Mouse (Mus musculus) lung, postnatal 0 days (tissue): ENCODE measurements around the gene Zfp738. TPM values are rescaled to one million over a fixed set of nuclear protein-coding genes. Genes with fewer than 3 reads are reported as not detected.
"Not testable (repeated sequence)": the region's sequence is repeated elsewhere in the genome, so short reads cannot be mapped to it uniquely, and the experiment has no call there.

Experiments used
- ATAC-seq: fragments of 200-750 bp; cut with Nextera tagmentation; 2 replicates; pipeline ENCODE4 v1.8.0; 2017; ENCODE audit warnings: moderate library complexity
- DNase-seq: peaks from one replicate; pipeline ENCODE4 v3.0.0-alpha.2; 2016; ENCODE audit warnings: low spot score
- H3K27ac ChIP-seq: fragments of 300-500 bp; sonication (generic); 2 replicates; pipeline ENCODE4 v1.5.1; 2014; ENCODE audit warnings: antibody characterized with exemption, mild to moderate bottlenecking, low read length, mixed read lengths
- H3K27me3 ChIP-seq: fragments of 300-500 bp; sonication (generic); replicated peaks from 2 replicates; pipeline ENCODE4 v1.6.1; 2014; ENCODE audit warnings: low read length, mixed read lengths; ENCODE audit not compliant: insufficient read depth
- H3K36me3 ChIP-seq: fragments of 300-500 bp; sonication (generic); 2 replicates; pipeline ENCODE4 v1.6.1; 2014; ENCODE audit warnings: low read length, mixed read lengths; ENCODE audit not compliant: insufficient read depth
- H3K4me1 ChIP-seq: fragments of 300-500 bp; sonication (generic); 2 replicates; pipeline ENCODE4 v1.6.1; 2014; ENCODE audit warnings: antibody characterized with exemption, low read depth, low read length, mixed read lengths; ENCODE audit not compliant: insufficient read depth
- H3K4me2 ChIP-seq: fragments of 300-500 bp; sonication (generic); replicated peaks from 2 replicates; pipeline ENCODE4 v1.6.1; 2014; ENCODE audit warnings: low read depth, mild to moderate bottlenecking, low read length, moderate library complexity, mixed read lengths
- H3K4me3 ChIP-seq: fragments of 300-500 bp; sonication (generic); 2 replicates; pipeline ENCODE4 v1.5.1; 2014; ENCODE audit warnings: low read depth, low read length
- H3K9ac ChIP-seq: fragments of 300-500 bp; sonication (generic); replicated peaks from 2 replicates; pipeline ENCODE4 v1.6.1; 2014; ENCODE audit warnings: low read depth, mild to moderate bottlenecking
- H3K9me3 ChIP-seq: fragments of 300-500 bp; sonication (generic); 2 replicates; pipeline ENCODE4 v1.6.1; 2016; ENCODE audit warnings: low read length, mixed read lengths
- CTCF ChIP-seq: IDR thresholded peaks from 2 replicates; pipeline ENCODE4 v1.5.1; 2016; ENCODE audit warnings: antibody characterized with exemption, mild to moderate bottlenecking
- EP300 ChIP-seq: IDR thresholded peaks from 2 replicates; pipeline ENCODE4 v1.6.1; 2016; ENCODE audit warnings: antibody characterized with exemption, mild to moderate bottlenecking, control low read depth
- WGBS: fragments of 180-500 bp; shearing (Covaris S2); extraction: QIAGEN DNeasy Blood & Tissue Kit; methylation state at CpG from one replicate; pipeline ENCODE4 v1.1.7; 2014; 5-methylcytosine and 5-hydroxymethylcytosine counted together
- polyA plus RNA-seq: library from polyadenylated mRNA; unstranded; fragments of >200 nt; fragmentation: Nextera tagmentation; extraction: Ambion mirVana; gene quantifications from 2 replicates; pipeline ENCODE4 v1.2.1, GENCODE M21; 2015

Zfp738 gene
- 5.8 and 8.1 TPM in 2 replicates for polyA plus RNA-seq

GRCm38 (mm10) chr13:67686971-67687370 is at the start of gene Zfp738:
Gene Zfp738, minus strand, starts transcription at chr13:67687071.
- no peaks in the 10 kb centered on the region for H3K9me3 ChIP-seq
- H3K9ac ChIP-seq: no peak within 1 kb of the TSS
- no peak within 1 kb of the TSS for H3K27ac ChIP-seq
- H3K4me2 ChIP-seq: no peak within 1 kb of the TSS
- DNase-seq (no peak), ATAC-seq (no peak)
- no peaks in the 10 kb centered on the region for H3K36me3 ChIP-seq
- H3K4me1 ChIP-seq: no peaks in the 10 kb centered on the region
- H3K4me3 ChIP-seq: no peak within 1 kb of the TSS
- no peaks in the 10 kb centered on the region for H3K27me3 ChIP-seq
- TF ChIP-seq CTCF: no peak
- TF ChIP-seq EP300: no peak
- 72% methylated on average over 4 of the region's 4 CpGs for WGBS

- not testable (repeated sequence) for ATAC-seq, H3K27ac ChIP-seq, H3K4me3 ChIP-seq, H3K36me3 ChIP-seq, H3K9me3 ChIP-seq, H3K27me3 ChIP-seq, H3K4me2 ChIP-seq, H3K4me1 ChIP-seq, H3K9ac ChIP-seq, DNase-seq
- 93% methylated on average over 9 of the region's 9 CpGs for WGBS
These were observed 47.5 kb upstream of the Zfp738 start for GRCm38 (mm10) chr13:67734391-67734790.

GRCm38 (mm10) chr13:67729441-67729840 is 42.6 kb upstream of the Zfp738 start:
- peak overlapping the region; percentile 54 for H3K9ac ChIP-seq
- H3K36me3 ChIP-seq, H3K9me3 ChIP-seq, H3K27me3 ChIP-seq, H3K4me1 ChIP-seq, H3K27ac ChIP-seq: not testable (repeated sequence)
- ATAC-seq: peak; percentile 93
- WGBS: 16% methylated on average over 4 of the region's 4 CpGs
- peak overlapping the region; percentile 61 for H3K4me3 ChIP-seq
- DNase-seq: peak; percentile 62
- peak overlapping the region; percentile 71 for H3K4me2 ChIP-seq
- peak; percentile 75 for TF ChIP-seq CTCF

- TF ChIP-seq CTCF: no peak
- TF ChIP-seq EP300: no peak
- peak within 1 kb of the TSS; percentile 61 for H3K4me3 ChIP-seq
- H3K4me2 ChIP-seq: peak within 1 kb of the TSS; percentile 71
These were observed 41.9 kb upstream of the Zfp738 start, which contains the start of gene Zfp65 for GRCm38 (mm10) chr13:67728641-67729318. Gene Zfp65, minus strand, starts transcription at chr13:67729173.

GRCm38 (mm10) chr13:67728106-67728505 is 41.2 kb upstream of the Zfp738 start:
- no peak for DNase-seq
- Histone ChIP-seq H3K4me3 (peak overlapping the region; percentile 61; the same call in 1 of the 2 replicates), H3K4me1 (no peaks in the 10 kb centered on the region), H3K4me2 (peak overlapping the region; percentile 71), H3K9ac (0 out of 2 replicates have a peak overlapping the region, but pooled peaks have one; percentile 54), H3K9me3 (no peaks in the 10 kb centered on the region), H3K27ac (no peak overlapping the region), H3K27me3 (no peaks in the 10 kb centered on the region), H3K36me3 (no peaks in the 10 kb centered on the region)
- no peak for ATAC-seq
- 50% methylated on average over 1 of the region's 1 CpGs for WGBS
- TF ChIP-seq CTCF (no peak), EP300 (no peak)

More at GRCm38 (mm10) chr13:67728641-67729318, 41.9 kb upstream of the Zfp738 start, which contains the start of gene Zfp65:
- WGBS: 3% methylated on average over 18 of the region's 21 CpGs
- Histone ChIP-seq H3K9ac (peak within 1 kb of the TSS; percentile 54), H3K9me3 (no peaks in the 10 kb centered on the region), H3K27me3 (no peaks in the 10 kb centered on the region), H3K27ac (peak within 1 kb of the TSS; percentile 15; the same call in 1 of the 2 replicates), H3K36me3 (no peaks in the 10 kb centered on the region), H3K4me1 (no peaks in the 10 kb centered on the region)
- ATAC-seq: peak; percentile 90
- peak; percentile 87 for DNase-seq

GRCm38 (mm10) chr13:67725331-67725730 is 38.5 kb upstream of the Zfp738 start:
- not testable (repeated sequence) for H3K27me3 ChIP-seq, DNase-seq, H3K4me3 ChIP-seq, H3K9ac ChIP-seq, H3K4me2 ChIP-seq, H3K36me3 ChIP-seq, ATAC-seq, H3K27ac ChIP-seq, H3K9me3 ChIP-seq, H3K4me1 ChIP-seq
- 60% methylated on average over 2 of the region's 2 CpGs for WGBS
